Mouse (Mus musculus): ENCODE results near the gene Ch25h.

GRCm38 (mm10) chr19:34517812-34518594 lies 43.0 kb upstream of the Ch25h start:
- no peak for TF ChIP-seq CTCF (IDR thresholded peaks at IDR 0.05; ENCODE audit: borderline replicate concordance, extremely low read depth, insufficient read depth, insufficient read length)
- TF ChIP-seq POLR2A (IDR thresholded peaks at IDR 0.05; ENCODE audit: borderline replicate concordance, extremely low read depth, insufficient read depth, insufficient read length, poor library complexity, severe bottlenecking), result no peak

Measured in brain, embryonic 14.5 days (tissue).